Mouse (Mus musculus): ENCODE results near the gene Cpb1. TPM values are rescaled to one million over a fixed set of nuclear protein-coding genes. Genes with fewer than 3 reads are reported as not detected.

The Cpb1 gene
- polyA plus RNA-seq (2012; ENCODE audit: low replicate concordance): not detected in 2 replicates

DNA sequence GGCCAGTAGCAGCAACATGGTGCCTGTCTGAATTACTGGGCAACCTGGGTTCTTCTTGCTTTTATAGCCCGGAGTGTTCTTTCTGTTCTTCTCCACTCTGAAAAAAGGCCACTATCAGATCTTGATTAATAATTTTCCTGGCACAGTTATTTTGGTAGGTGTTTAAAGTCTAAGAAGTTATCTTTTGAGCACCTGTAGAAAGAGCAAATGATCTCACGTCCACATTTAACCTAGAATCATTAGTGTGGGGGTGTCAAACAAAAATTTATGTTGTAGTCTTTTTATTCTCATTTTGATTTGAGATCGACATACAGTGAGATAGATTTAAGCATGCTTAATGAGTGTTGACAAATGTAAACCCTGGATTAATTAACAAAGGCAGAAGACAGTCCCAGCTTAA is at the start of gene Cpb1:
TSS of gene Cpb1 (minus strand) at position 101 of the 400 bp plus-strand sequence.

DNA sequence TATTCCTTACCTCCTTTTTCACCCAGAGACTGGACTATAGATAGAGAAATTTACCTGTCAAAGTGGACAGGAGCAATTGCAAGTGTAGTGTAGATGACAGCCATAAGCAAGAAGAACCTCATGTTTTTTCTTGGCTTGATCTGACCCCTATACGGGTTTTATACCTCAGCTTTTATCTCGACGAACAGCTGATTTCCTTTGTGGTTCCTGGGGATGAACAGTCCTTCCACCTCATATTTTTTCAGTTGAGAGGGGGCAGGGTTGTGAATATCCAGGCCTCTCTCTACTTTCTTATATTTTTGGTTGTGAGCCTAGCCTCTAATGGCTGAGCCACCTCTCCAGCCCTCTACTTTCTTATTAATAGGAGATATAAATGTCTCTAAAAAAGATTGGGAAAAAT is 33.5 kb downstream of the Cpb1 start, which contains the start of gene Cpa3:
TSS of gene Cpa3 (minus strand) at position 132 of the 400 bp plus-strand sequence.

Other genes with a start within 250 kb of the Cpb1 start
- 11.6 and 15.3 TPM in 2 replicates for gene Hps3, start 240.4 kb downstream of the Cpb1 start, polyA plus RNA-seq (2012; ENCODE audit: low replicate concordance)
- gene Hltf, start 217.9 kb downstream of the Cpb1 start, polyA plus RNA-seq (2012; ENCODE audit: low replicate concordance): 9.5 and 27.5 TPM in 2 replicates
- gene Gyg, start 120.4 kb downstream of the Cpb1 start, polyA plus RNA-seq (2012; ENCODE audit: low replicate concordance): 2.9 and 7.7 TPM in 2 replicates
- gene Cpa3, start 33.6 kb downstream of the Cpb1 start, polyA plus RNA-seq (2012; ENCODE audit: low replicate concordance): 0.72 and 0.96 TPM in 2 replicates
- gene Agtr1b, start 91.4 kb upstream of the Cpb1 start, polyA plus RNA-seq (2012; ENCODE audit: low replicate concordance): not detected in 2 replicates

Measured in leukemia stem cell, adult 10-12 weeks (primary cell).